Mouse (Mus musculus): Measurements from ENCODE around the gene Ptn. TPM values are rescaled to one million over a fixed set of nuclear protein-coding genes. Genes with fewer than 3 reads are reported as not detected.

Gene Ptn
- 446 and 493 TPM in 2 replicates for polyA plus RNA-seq (2012; rRNA removed)

DNA sequence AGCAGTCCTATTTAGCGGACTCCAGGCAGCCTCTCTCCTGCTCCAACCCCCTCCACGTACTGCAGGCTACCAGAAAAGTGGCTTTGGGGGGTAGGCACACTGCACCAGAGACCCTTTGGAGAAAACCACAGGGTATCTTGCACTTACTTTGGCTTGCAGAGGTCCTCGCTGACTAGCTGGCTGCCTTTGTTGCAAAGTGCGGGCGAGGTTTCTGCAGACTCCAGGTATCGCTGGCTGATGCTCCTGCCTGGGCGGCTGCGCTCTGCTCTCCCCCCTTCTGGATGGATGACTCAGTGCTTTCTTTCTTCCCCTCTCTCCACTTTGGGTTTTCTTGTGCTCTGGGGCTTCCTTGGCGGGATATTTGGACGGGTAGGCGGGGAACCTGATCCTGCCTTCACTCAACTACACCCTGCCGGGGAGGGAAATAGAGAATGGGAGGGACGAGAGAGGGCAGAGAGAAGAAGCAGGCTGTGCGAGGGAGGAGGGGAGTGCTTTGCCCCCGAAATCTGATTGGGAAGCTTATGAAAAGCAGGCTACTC, at the start of gene Ptn:
Gene Ptn (minus strand): TSS at position 474 of the 539 bp plus-strand sequence.
- TF ChIP-seq POLR2A (IDR thresholded peaks at IDR 0.05; ENCODE audit: extremely low read depth, insufficient read depth, low read length) (peak; percentile 89), CTCF (IDR thresholded peaks at IDR 0.05; ENCODE audit: extremely low read depth, insufficient read depth, low read length) (no peak)
- peaks cover 2% of the 10 kb centered on the region; the same call in 1 of the 2 replicates for H3K4me1 ChIP-seq (ENCODE audit: control insufficient read depth, insufficient read depth, low read length)

GRCm38 (mm10) chr6:36858258-36859041, 48.4 kb upstream of the Ptn start:
- TF ChIP-seq POLR2A (IDR thresholded peaks at IDR 0.05; ENCODE audit: extremely low read depth, insufficient read depth, low read length): no peak
- TF ChIP-seq CTCF (IDR thresholded peaks at IDR 0.05; ENCODE audit: extremely low read depth, insufficient read depth, low read length): no peak
- no peak overlapping the region for H3K4me3 ChIP-seq (ENCODE audit: insufficient read depth, low read length)
- peak overlapping the region; percentile 9; the same call in 1 of the 2 replicates for H3K27ac ChIP-seq (ENCODE audit: insufficient read depth, low read length)
- no peaks in the 10 kb centered on the region for H3K4me1 ChIP-seq (ENCODE audit: control insufficient read depth, insufficient read depth, low read length)

More for the DNA sequence above, at the start of gene Ptn:
- Histone ChIP-seq H3K4me3 (ENCODE audit: insufficient read depth, low read length) (peak within 1 kb of the TSS; percentile 65), H3K27ac (ENCODE audit: insufficient read depth, low read length) (peak within 1 kb of the TSS; percentile 67)

GRCm38 (mm10) chr6:36857627-36858257, 47.7 kb upstream of the Ptn start:
- H3K27ac ChIP-seq (ENCODE audit: insufficient read depth, low read length): no peak overlapping the region
- no peak for TF ChIP-seq POLR2A (IDR thresholded peaks at IDR 0.05; ENCODE audit: extremely low read depth, insufficient read depth, low read length)
- no peak for TF ChIP-seq CTCF (IDR thresholded peaks at IDR 0.05; ENCODE audit: extremely low read depth, insufficient read depth, low read length)

DNA sequence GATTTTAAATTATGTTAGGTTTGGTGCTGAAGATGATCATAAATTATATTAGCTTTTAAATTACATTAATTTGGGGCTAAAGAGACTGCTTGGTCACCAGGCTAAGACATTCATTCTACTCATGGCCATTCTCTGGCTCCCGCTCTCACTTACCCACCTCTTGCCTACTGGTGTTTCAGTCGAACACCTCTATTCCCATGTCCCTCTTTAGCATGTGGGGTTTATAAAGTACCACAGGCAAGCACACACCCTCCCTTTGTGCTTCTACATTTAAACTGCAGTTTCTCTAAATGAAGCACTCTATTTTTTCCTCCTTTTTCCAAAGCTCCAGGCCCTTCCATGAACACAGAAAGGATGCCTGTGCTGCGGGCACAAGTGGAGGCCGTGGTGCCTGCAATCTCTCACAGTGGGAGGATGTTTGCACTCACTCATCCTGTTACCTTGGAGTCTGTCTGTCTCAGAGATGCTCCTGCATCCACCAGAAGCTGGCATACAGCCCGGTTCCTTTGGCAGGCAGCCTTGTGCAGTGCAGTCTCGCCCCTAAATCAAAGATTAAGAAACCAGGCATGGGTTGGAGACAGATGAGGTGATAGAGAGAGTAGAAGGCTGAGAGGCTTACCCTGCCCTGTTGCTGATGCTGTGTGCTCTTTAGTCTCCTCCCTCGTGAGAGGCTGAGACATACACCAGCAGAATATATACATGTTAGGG, 40.6 kb upstream of the Ptn start:
- no peak for TF ChIP-seq POLR2A (IDR thresholded peaks at IDR 0.05; ENCODE audit: extremely low read depth, insufficient read depth, low read length)
- TF ChIP-seq CTCF (IDR thresholded peaks at IDR 0.05; ENCODE audit: extremely low read depth, insufficient read depth, low read length): no peak
- H3K27ac ChIP-seq (ENCODE audit: insufficient read depth, low read length): peak overlapping the region; percentile 6; the same call in 1 of the 2 replicates
- no peak overlapping the region for H3K4me3 ChIP-seq (ENCODE audit: insufficient read depth, low read length)
- peaks cover 4% of the 10 kb centered on the region for H3K4me1 ChIP-seq (ENCODE audit: control insufficient read depth, insufficient read depth, low read length)

More at GRCm38 (mm10) chr6:36857627-36858257, 47.7 kb upstream of the Ptn start:
- no peak overlapping the region for H3K4me3 ChIP-seq (ENCODE audit: insufficient read depth, low read length)
- H3K4me1 ChIP-seq (ENCODE audit: control insufficient read depth, insufficient read depth, low read length): no peaks in the 10 kb centered on the region

- no peak overlapping the region for H3K4me3 ChIP-seq (ENCODE audit: insufficient read depth, low read length)
- H3K4me1 ChIP-seq (ENCODE audit: control insufficient read depth, insufficient read depth, low read length): peaks cover 5% of the 10 kb centered on the region
- no peak for TF ChIP-seq CTCF (IDR thresholded peaks at IDR 0.05; ENCODE audit: extremely low read depth, insufficient read depth, low read length)
- TF ChIP-seq POLR2A (IDR thresholded peaks at IDR 0.05; ENCODE audit: extremely low read depth, insufficient read depth, low read length): no peak
- no peak overlapping the region for H3K27ac ChIP-seq (ENCODE audit: insufficient read depth, low read length)
Observed at GRCm38 (mm10) chr6:36845288-36845687, 35.3 kb upstream of the Ptn start.

DNA sequence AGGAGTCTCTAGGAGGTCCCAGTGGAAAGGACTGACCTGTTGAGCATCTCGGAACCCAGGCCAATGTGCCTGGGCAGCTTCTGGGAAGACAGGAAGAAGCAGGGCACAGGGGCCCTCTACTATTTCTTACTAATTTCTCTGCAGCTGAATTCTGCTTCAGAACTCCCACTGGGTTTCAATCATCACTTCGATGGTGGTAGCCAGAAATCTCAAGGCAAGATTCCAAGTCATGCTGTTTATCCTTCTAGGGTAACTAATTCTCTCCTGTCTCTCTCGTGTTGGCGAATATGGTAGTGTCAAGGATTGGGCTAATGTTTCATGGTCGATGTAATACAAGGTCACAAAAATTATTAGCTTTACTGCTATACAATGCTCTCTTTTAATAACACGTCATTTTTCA, 34.2 kb upstream of the Ptn start:
- peaks cover 5% of the 10 kb centered on the region for H3K4me1 ChIP-seq (ENCODE audit: control insufficient read depth, insufficient read depth, low read length)
- no peak overlapping the region for H3K4me3 ChIP-seq (ENCODE audit: insufficient read depth, low read length)
- TF ChIP-seq CTCF (IDR thresholded peaks at IDR 0.05; ENCODE audit: extremely low read depth, insufficient read depth, low read length): no peak
- no peak for TF ChIP-seq POLR2A (IDR thresholded peaks at IDR 0.05; ENCODE audit: extremely low read depth, insufficient read depth, low read length)
- H3K27ac ChIP-seq (ENCODE audit: insufficient read depth, low read length): no peak overlapping the region

DNA sequence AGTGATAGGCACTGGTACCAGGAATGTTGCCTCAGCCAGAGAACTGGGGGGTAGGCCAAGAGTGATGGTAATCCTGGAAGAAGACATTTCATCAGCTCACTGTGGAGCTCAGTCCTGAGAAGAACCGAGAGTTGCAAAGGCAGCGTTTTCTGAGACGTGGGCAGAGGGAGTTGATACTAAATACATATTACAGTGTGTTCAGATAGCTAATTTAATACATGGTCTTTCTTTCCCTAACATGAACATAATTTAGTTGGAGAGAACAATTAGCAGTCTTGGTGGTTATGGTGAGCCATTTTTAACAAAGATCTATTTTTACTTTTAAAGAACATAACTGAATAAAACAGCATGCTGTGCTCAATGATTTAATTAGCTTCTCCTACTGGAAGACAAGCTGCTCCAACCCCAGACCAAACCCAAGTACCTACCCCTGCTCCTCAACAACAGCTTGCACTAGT, 33.0 kb upstream of the Ptn start:
- Histone ChIP-seq H3K27ac (ENCODE audit: insufficient read depth, low read length) (no peak overlapping the region), H3K4me1 (ENCODE audit: control insufficient read depth, insufficient read depth, low read length) (peaks cover 5% of the 10 kb centered on the region), H3K4me3 (ENCODE audit: insufficient read depth, low read length) (no peak overlapping the region)
- TF ChIP-seq POLR2A (IDR thresholded peaks at IDR 0.05; ENCODE audit: extremely low read depth, insufficient read depth, low read length) (no peak), CTCF (IDR thresholded peaks at IDR 0.05; ENCODE audit: extremely low read depth, insufficient read depth, low read length) (no peak)

- TF ChIP-seq CTCF (IDR thresholded peaks at IDR 0.05; ENCODE audit: extremely low read depth, insufficient read depth, low read length) (no peak), POLR2A (IDR thresholded peaks at IDR 0.05; ENCODE audit: extremely low read depth, insufficient read depth, low read length) (no peak)
- Histone ChIP-seq H3K4me3 (ENCODE audit: insufficient read depth, low read length) (no peak overlapping the region), H3K4me1 (ENCODE audit: control insufficient read depth, insufficient read depth, low read length) (peaks cover 5% of the 10 kb centered on the region), H3K27ac (ENCODE audit: insufficient read depth, low read length) (no peak overlapping the region)
Observed at GRCm38 (mm10) chr6:36842101-36842922, 32.3 kb upstream of the Ptn start.

All from cortical plate, adult 2 months (tissue).